Mouse (Mus musculus): ENCODE measurements around the gene Tagln2. TPM values are rescaled to one million over a fixed set of nuclear protein-coding genes. Genes with fewer than 3 reads are reported as not detected.

Tagln2 gene
- total and polyA plus RNA-seq, 3 experiments = 100 to 581 (median 332) TPM

DNA sequence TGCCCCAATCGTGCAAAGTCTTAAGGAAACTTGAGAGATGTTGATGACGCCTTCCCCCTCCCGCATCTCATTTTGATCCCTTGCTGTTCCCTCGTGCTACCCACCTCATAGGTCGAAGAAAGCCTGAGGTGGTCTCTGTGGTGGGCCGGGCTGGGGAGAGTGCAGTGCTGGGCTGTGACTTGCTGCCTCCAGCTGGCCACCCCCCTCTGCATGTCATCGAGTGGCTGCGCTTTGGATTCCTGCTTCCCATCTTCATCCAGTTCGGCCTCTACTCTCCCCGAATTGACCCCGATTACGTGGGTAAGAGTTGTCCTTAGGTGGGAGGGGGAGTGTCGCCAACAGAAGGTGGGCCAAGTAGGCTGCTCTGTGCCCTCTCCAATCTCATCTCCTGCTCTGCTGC is 15.2 kb upstream of the Tagln2 start:
- H3K27me3 ChIP-seq (ENCODE audit: control insufficient read depth in 1 of 2, insufficient read depth in 2 of 2, low read length in 2 of 2) = peaks cover 4 to 12% of the 10 kb centered on the region in 2 experiments; a peak in 3 of 4 replicates
- TF ChIP-seq ZMIZ1 (IDR thresholded peaks at IDR 0.05; ENCODE audit: low read depth, low read length) (no peak), SIN3A (IDR thresholded peaks at IDR 0.05; ENCODE audit: low read length) (no peak), BHLHE40 (IDR thresholded peaks at IDR 0.05; ENCODE audit: borderline replicate concordance, low read depth, low read length) (no peak), EP300 (IDR thresholded peaks at IDR 0.05; ENCODE audit: low read depth in 1 of 2, low read length in 2 of 2) (no peak), ELF1 (IDR thresholded peaks at IDR 0.05; ENCODE audit: low read depth, low read length) (no peak), GABPA (IDR thresholded peaks at IDR 0.05; ENCODE audit: low read depth, low read length) (no peak), TCF12 (IDR thresholded peaks at IDR 0.05; ENCODE audit: low read depth, low read length) (no peak), MAX (IDR thresholded peaks at IDR 0.05; ENCODE audit: low read length) (no peak), ZC3H11A (IDR thresholded peaks at IDR 0.05; ENCODE audit: low read depth, low read length) (no peak), JUND (IDR thresholded peaks at IDR 0.05; ENCODE audit: low read depth, low read length) (no peak), NRF1 (IDR thresholded peaks at IDR 0.05; ENCODE audit: insufficient read depth, low read depth, low read length, poor library complexity, severe bottlenecking) (no peak), MXI1 (IDR thresholded peaks at IDR 0.05; ENCODE audit: low read depth, low read length) (no peak), MYC (IDR thresholded peaks at IDR 0.05; ENCODE audit: low read depth, low read length) (no peak), ETS1 (IDR thresholded peaks at IDR 0.05; ENCODE audit: low read depth, low read length) (no peak), CHD2 (IDR thresholded peaks at IDR 0.05; ENCODE audit: low read length) (no peak), HCFC1 (IDR thresholded peaks at IDR 0.05; ENCODE audit: low read depth, low read length) (no peak), TBP (IDR thresholded peaks at IDR 0.05; ENCODE audit: low read depth, low read length) (no peak), KAT2A (conservative IDR thresholded peaks at IDR 0.05; ENCODE audit: low read depth, low read length) (no peak), E2F4 (IDR thresholded peaks at IDR 0.05; ENCODE audit: borderline replicate concordance, low read depth, low read length) (no peak)

DNA sequence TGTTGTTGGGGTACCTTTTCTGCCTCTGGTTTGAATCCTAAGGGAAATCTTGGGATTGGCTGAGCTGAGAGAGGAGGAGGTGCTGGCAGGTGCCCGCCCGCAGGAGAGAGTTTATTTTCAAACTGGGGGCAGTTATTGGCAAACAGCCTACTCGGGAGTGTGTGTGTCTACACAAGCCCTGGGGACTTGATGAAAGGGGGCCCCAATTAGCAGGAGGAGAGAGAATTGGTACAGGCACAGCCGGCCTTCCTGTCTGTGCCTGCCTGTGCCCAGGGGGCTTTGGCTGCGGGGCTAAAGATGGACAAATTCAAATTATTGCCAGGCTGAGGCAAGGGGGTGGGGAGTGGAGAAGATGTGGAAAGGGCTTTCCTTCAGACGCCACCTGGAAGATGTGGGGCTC is 14.0 kb upstream of the Tagln2 start:
- no peaks in the 10 kb centered on the region for H3K9me3 ChIP-seq (replicated peaks; ENCODE audit: insufficient read depth, low read length)
- H3K27me3 ChIP-seq (ENCODE audit: control insufficient read depth in 1 of 2, insufficient read depth in 2 of 2, low read length in 2 of 2) = peaks cover 4 to 12% of the 10 kb centered on the region in 2 experiments; a peak in 3 of 4 replicates
- no peak overlapping the region for H3K9ac ChIP-seq (ENCODE audit: control insufficient read depth, low read depth, low read length, poor library complexity, severe bottlenecking)
- no peaks in the 10 kb centered on the region for H3K79me2 ChIP-seq (ENCODE audit: control insufficient read depth, insufficient read depth, low read length, poor library complexity)
- no peak for DNase-seq (ENCODE audit: low read depth, low spot score)
- TF ChIP-seq RCOR1 (IDR thresholded peaks at IDR 0.05; ENCODE audit: low read depth, low read length) (no peak), NRF1 (IDR thresholded peaks at IDR 0.05; ENCODE audit: insufficient read depth, low read depth, low read length, poor library complexity, severe bottlenecking) (no peak), SMC3 (IDR thresholded peaks at IDR 0.05; ENCODE audit: low read depth, low read length) (no peak), E2F4 (IDR thresholded peaks at IDR 0.05; ENCODE audit: borderline replicate concordance, low read depth, low read length) (no peak), UBTF (IDR thresholded peaks at IDR 0.05; ENCODE audit: borderline replicate concordance, insufficient read depth, low read depth, low read length) (no peak), POLR2A (IDR thresholded peaks at IDR 0.05; ENCODE audit: control insufficient read depth in 1 of 2, insufficient read depth in 1 of 2, low read depth in 1 of 2, low read length in 2 of 2, poor library complexity in 1 of 2) (no peak), BHLHE40 (IDR thresholded peaks at IDR 0.05; ENCODE audit: borderline replicate concordance, low read depth, low read length) (no peak), MYB (IDR thresholded peaks at IDR 0.05; ENCODE audit: low read depth, low read length) (no peak), USF2 (IDR thresholded peaks at IDR 0.05; ENCODE audit: borderline replicate concordance in 1 of 2, insufficient read depth in 1 of 2, low read depth in 1 of 2, low read length in 2 of 2) (no peak), MAFK (IDR thresholded peaks at IDR 0.05; ENCODE audit: borderline replicate concordance, low read depth, low read length) (no peak), USF1 (IDR thresholded peaks at IDR 0.05; ENCODE audit: low read depth, low read length) (no peak), ETS1 (IDR thresholded peaks at IDR 0.05; ENCODE audit: low read depth, low read length) (no peak), JUND (IDR thresholded peaks at IDR 0.05; ENCODE audit: low read depth, low read length) (no peak), CHD2 (IDR thresholded peaks at IDR 0.05; ENCODE audit: low read length) (no peak), HCFC1 (IDR thresholded peaks at IDR 0.05; ENCODE audit: low read depth, low read length) (no peak), TAL1 (IDR thresholded peaks at IDR 0.05; ENCODE audit: low read length) (no peak)
- H3K4me1 ChIP-seq (ENCODE audit: control insufficient read depth in 1 of 2, insufficient read depth in 2 of 2, low read length in 2 of 2) = peaks cover 0 to 3% of the 10 kb centered on the region in 2 experiments; a peak in 1 of 4 replicates
- H3K27ac ChIP-seq (ENCODE audit: control insufficient read depth, low read depth, low read length) = no peak overlapping the region
- no peak overlapping the region for H3K4me3 ChIP-seq (ENCODE audit: control insufficient read depth in 1 of 2, insufficient read depth in 1 of 2, low read depth in 2 of 2, low read length in 2 of 2)
- no peaks in the 10 kb centered on the region for H3K36me3 ChIP-seq (ENCODE audit: control insufficient read depth in 1 of 2, insufficient read depth in 2 of 2, low read length in 2 of 2)

More for the DNA sequence above, 15.2 kb upstream of the Tagln2 start:
- Histone ChIP-seq H3K27ac (ENCODE audit: control insufficient read depth, low read depth, low read length) (no peak overlapping the region), H3K9ac (ENCODE audit: control insufficient read depth, low read depth, low read length, poor library complexity, severe bottlenecking) (no peak overlapping the region), H3K9me3 (replicated peaks; ENCODE audit: insufficient read depth, low read length) (no peaks in the 10 kb centered on the region), H3K79me2 (ENCODE audit: control insufficient read depth, insufficient read depth, low read length, poor library complexity) (no peaks in the 10 kb centered on the region), H3K36me3 (ENCODE audit: control insufficient read depth in 1 of 2, insufficient read depth in 2 of 2, low read length in 2 of 2) (no peaks in the 10 kb centered on the region), H3K4me3 (ENCODE audit: control insufficient read depth in 1 of 2, insufficient read depth in 1 of 2, low read depth in 2 of 2, low read length in 2 of 2) (no peak overlapping the region), H3K4me1 (ENCODE audit: control insufficient read depth in 1 of 2, insufficient read depth in 2 of 2, low read length in 2 of 2) (peaks cover 0 to 3% of the 10 kb centered on the region in 2 experiments; a peak in 1 of 4 replicates)
- DNase-seq (ENCODE audit: low read depth, low spot score) = no peak

Measured in MEL (cell line).